Mouse (Mus musculus) mesoderm, embryonic 11.5 days (tissue): ENCODE results near the gene Ggt1.

Experiments
- DNase-seq: peaks from one replicate; pipeline ENCODE4 v3.0.0-alpha.2; 2012; ENCODE audit warnings: low read depth, low spot score

Gene Ggt1

DNA sequence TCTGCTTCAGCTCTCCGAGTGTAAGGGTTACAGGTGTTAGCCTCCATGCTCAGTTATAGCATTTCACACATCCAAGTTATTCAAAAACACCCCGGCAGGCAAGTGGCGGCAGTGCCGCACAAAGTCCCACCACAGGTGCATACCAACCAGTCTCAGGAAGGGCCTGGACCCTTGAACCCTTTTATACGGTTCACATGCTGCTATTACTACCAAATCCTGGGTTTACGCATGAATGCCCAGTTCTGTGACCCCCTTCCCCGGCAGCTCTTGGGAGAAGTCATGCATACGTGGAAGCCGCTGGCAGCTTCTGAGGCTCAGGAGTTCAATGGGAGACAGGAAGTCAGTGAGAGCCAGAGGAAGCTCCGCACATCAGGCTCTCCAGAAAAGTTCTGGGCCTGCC, 11.8 kb downstream of the Ggt1 start:
- DNase-seq: no peak

DNA sequence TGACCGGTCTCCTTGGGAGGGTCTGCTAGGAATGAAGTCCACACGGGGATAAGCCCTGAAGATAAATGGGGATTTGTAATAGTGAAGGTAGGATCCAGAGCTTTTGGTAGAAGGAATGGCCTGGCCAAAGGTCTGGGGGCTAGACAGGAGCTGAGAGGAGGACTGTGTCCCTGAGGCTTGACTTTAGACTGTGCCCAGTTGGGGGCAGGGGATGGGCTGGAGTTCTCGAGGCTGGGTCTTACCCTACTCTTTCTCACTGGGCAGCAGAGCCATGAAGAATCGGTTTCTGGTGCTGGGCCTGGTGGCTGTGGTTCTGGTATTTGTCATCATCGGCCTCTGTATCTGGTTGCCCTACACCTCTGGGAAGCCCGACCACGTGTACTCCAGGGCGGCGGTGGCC, 12.6 kb downstream of the Ggt1 start:
- DNase-seq: no peak

DNA sequence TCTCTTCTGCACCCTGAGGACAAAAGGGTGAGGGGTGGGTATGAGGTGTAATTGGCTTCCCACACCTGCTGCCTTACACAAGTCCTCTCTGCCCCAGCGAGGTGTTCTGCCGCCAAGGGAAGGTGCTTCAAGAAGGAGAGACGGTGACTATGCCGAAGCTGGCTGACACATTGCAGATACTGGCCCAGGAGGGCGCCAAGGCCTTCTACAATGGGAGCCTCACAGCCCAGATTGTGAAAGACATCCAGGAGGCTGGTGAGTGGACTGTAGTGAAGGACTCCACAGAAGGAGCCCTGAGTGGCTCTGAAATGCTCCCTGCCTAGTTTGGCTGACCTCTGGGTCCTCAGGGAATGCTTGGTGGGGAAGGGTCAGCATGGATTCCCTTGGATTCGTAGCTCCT, 17.7 kb downstream of the Ggt1 start:
- no peak for DNase-seq

DNA sequence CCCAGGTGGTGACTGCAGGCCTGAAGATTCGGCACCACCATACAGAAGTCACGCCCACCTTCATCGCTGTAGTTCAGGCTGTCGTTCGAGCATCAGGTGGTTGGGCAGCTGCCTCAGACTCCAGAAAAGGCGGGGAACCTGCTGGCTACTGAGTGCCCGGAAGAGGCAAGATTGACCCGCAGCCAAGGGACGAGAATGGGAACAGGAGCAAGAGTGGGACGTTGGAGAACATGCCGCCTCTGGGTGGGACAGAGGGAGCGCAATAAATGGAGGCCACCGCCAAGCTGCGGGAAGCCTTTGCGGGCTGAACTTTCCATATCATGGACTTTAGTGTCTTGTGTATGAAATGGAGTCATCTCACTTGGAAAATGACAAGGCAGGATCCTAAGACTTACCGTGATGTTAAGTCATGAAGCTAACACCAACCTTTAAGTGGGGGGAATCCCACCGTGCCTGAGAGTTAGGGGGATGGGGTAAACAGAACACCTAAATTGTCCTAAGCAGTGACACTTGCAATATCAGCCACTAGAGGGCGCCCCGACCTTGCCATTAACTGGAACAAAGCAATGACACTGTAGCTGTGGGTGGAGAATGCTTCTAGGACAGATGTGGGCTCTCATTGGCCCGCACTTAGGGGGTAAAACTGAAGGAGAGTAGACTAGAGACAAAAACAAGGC, 24.6 kb downstream of the Ggt1 start:
- peak; percentile 90 for DNase-seq

DNA sequence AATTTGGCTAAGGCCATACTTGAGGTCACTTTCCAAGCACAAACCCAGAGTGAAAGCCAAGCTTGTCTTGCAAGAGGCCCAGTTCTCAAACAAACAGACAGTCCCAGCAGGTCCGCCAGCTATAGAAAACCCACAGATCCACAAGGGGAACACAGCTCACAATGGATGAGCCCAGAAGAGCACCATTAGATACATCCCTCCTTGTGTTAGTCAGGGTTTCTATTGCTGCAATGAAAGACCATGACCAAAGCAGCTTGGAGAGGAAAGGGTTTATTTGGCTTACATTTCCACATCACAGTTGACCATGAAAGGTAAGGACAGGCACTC, 25.1 kb downstream of the Ggt1 start:
- no peak for DNase-seq

DNA sequence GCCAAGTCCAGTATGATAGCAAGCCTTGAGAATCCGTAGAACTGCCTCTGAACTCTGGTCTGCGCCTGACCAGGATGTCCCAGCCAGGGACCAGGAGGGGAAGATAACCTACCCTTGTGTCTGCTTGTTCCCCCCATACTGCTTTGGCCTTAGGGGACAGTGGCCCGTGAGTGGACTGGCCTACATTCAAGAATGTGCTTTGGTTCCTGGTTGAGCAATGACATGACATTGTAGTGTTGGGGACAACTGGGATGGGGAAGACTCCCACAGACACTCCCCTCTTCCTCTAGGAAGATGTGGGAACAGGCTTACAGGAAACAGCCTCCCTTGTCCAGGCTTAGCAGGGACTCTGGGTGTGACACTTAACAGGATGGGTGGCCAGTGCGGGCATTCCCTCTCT, 26.4 kb downstream of the Ggt1 start:
- DNase-seq: no peak

DNA sequence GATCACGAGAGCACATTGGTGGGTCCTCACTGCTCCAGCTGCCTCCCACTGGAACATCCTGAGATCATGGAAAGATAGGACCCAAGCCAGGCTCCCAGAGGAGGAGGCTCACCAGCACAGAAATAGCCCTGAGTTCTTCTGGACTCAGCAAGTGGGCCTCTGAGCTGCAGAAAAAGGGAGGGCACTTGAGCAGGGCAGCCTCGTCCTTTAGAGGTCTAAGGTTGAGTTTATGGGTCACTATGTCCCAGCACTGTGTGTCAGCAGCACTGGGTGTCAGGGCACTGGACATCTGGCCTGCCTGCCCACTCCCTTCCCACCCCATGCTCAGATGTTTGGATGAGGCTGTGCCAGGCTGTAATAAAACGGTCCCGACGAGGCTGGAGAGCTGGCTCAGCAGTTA, 26.9 kb downstream of the Ggt1 start:
- DNase-seq: no peak

DNA sequence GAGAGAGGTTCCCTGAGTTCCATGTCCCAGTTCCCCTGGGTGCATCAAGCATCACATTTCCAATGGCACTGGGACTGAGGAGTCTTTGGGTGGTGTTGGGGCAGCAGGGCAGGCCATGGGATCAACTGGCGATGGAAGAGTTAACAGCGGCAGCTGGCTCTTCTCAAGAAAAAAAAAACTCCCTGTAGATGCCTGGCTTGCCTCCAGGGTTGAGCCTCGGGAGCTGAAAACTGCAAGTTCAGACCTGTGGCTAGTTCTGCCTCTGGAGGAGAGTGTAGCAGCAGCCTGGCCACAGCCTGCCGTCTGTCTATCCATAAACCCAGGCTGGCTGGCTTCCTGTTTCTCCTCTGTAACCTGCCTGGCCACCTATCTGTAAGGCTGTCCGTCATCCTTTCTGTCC, 27.7 kb downstream of the Ggt1 start, which contains the start of gene Ggt5:
Gene Ggt5, plus strand, starts transcription at position 212 of the 400 bp plus-strand sequence.
- DNase-seq: peak; percentile 36

DNA sequence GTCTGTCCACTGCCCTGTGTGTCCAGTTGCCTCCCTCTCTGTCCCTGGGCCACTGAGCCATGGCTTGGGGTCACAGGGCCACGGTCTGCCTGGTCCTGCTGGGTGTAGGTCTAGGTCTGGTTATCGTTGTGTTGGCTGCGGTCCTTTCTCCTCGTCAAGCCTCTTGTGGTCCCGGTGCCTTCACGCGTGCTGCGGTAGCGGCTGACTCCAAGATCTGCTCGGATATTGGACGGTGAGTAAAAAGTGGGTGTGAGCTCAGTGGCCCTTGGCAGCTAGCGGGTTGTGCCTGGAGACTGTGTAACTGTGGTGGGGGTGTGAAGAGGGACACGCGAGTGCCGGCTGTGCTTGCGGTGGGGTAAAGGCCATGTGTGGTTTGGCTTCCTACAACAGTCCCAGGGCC, 28.2 kb downstream of the Ggt1 start:
- DNase-seq: no peak

DNA sequence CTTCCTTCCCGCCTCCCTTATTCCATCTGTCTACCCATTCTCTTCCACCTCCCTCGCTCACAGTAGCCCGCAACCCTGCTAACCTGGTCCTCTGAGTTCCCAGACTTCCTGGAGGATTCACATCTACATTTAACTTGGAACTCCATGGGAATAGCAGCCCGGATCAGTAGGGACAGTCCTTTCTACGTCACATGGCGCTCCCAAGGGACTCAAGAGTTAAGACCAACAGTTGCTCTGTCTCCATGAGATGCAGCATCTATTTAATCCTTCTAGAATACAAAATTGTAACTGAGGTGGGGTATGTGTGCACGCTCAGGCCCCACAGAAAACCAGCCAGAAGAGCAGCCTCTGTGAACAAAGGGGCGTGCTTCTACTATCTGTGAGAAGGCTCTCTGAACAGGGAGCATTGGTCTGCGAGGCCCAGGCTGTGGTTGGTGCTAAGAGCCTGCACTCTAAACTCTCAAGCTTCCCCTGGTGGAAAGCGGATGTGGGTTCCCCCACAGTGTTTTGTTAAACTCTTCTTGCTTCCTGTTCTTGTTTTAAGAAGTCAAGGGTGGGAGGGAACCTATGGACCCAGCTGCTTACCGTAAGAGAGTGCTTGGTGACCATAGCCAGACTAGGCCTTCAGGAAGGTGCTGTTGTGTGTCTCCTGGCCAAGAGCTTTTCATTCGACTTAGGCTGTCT, 29.9 kb downstream of the Ggt1 start:
- no peak for DNase-seq

DNA sequence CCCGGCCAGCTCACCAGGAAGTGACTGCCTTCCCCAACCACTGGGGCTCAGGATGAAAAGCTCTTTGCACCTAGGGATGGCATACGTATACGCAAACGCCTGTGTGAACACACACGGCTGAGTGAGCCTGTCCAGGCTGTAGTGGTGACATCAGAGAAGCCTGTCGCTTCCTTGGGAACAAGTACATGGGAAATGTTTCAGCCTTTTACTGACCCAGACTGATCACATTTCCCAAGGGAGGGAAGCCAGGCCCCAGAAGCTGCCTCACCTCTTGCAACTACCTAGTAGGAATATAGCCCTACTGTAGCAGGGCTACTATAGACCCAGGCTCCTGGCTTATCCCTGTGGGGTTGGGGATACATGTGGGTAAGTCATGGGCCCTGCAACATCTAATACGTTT, 31.2 kb downstream of the Ggt1 start:
- DNase-seq: no peak

DNA sequence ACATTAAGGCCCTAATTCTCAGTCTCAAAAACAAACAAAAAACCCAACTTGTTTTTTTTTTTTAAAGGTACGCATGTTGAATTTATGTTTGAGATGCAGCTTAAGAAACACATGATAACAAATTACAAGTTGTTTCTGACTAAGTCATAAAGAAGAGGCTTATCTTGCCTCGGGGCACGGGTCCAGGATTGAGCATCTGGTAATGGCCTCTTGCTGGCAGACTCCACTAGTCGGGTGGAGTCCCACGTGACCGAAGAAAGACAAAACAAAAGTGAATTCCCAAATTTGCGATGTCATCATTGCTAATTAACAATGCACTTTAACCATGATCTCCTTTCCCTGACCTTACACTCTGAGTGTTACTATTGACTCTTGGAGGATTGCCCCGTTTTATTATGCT, 34.6 kb downstream of the Ggt1 start:
- DNase-seq: no peak

DNA sequence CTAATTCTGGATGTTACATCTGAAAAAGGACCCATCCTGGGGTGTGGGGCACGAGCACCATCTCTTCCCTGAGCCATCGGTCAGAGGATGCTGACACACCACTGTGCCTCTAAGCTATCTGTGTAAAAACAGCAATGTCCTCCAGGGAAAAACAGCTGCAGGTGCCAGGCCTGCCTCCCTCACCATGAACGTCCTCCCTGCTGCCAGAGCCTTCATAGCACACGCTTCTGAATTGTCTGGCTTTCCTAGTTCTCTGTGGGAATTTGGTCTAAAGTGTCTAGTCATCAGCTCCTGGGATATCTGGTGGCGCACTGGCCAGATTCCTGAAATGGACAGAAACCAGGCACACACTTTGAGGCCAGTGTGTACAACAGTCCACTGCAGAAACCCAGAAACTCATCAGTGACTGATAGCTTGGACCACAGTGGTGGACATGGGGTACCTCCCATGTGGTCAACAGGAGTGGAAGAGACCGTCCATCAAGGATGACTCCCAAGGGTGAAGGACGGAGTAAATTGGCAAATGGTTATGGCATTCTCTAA, 38.9 kb downstream of the Ggt1 start:
- no peak for DNase-seq

DNA sequence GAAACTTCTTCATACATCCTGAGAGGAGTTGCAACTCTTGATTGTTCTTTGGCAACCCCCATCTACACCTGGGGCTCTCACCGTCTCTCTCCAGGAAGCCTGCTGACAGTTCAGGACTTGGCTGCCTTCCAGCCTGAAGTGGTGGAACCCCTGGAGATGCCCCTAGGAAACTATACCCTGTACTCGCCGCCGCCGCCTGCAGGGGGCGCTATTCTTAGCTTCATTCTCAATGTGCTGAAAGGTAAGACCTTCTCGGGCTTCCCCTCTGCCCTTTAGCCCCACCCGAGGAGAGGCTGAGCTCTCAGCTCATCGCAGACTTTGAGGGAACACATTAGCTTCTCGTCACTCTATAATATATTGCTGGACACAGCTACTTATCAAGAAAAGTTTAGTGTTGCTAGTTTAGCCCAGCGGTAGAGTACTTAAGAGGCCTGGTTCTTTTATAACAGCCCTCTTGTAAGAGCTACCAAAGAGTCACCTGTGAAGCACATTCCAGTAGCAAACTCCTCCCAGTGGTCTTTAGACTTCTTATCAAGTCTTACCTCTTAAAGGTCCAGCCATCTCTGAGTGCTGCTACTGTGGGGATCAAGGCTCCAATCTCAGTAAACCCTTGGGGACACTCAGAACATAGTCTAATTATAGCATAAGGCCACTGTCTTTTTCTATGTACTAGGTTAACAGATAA, 43.9 kb downstream of the Ggt1 start:
- no peak for DNase-seq

DNA sequence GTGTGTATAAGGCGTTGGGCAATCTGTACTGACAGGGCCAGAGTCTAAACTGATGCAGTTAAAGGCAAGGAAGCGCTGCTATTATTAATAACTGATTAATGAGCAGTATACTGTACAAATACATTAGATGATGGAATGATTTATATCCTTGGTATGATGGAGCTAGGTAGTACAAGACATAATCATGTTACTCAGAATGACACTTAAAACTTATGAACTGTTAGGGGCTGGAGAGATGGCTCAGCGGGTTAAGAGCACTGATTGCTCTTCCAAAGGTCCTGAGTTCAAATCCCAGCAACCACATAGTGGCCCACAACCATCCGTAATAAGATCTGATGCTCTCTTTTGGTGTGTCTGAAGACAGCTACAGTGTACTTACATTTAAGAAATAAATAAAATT, 45.8 kb downstream of the Ggt1 start:
- no peak for DNase-seq

DNA sequence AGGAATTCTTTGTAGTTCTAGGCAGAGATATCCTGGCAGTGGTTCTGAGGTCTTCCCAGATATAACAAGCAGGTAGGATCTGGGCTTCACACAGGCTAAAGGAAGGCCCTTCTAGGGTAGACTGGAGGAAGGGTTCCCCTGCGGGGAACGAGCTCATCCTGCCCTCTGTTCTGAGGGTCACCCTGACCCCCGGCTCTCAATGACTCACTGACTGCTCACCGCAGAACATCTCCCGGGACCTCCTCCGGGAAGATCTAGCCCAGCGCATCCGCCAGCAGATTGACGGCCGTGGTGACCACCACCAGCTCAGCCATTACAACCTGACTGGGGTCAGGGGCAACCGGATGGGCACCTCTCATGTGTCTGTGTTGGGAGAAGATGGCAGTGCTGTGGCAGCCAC, 47.6 kb downstream of the Ggt1 start:
- DNase-seq: no peak

DNA sequence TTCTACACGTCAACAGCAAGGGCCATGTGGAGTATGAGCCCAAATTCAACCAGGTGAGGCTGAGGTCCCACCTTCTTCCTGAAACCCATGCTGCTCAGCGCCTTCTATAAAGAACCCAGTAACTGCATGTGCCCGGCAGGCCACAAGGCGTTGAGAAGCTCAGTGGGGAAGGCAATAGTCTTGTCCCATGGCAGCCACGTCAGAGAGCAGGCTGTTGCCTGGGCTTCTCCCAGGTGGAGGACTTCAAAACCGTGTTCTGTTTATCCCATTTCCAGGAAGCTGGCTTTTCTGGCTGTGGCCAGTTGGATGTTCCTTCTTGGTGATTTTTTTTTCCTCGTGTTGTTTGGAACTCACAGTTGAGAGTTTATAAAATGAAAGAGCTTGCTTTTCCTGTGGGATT, 49.1 kb downstream of the Ggt1 start:
- no peak for DNase-seq

DNA sequence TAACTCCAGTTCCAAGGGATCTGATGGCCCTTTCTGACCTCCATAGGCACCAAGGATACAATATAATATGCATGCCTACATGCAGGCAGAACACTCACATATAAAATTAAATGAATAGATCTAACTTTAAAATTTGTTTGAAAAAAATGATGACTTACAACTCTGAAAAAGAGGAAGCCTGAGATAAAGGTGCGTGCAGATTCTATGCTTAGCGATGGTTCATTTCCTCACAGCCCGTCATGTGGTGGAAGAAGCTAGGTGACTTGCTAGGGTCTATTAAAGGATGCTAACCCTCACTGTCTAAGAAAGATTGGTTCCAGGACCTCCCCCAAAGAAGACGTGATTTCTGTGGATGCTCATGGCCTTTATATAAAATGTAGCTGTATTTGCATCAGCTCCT, 54.6 kb downstream of the Ggt1 start:
- DNase-seq: no peak

DNA sequence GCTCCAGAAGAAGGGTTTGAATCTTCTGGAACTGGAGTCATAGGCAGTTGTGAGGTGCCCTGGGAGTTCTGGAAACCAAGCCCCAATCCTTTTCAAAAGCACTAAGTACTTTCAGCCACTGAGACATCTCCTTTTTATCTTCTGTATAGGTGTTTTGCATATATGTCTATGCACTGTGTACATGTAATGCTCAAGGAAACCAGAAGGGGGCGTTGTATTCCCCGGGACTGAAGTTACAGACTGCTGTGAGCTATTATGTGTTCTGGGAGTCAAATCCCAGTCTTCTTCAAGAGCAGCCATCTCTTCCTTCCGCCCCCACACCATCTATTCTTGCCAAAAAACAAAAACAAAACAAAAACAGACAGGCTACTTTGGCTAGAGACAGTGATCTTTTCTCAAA, 59.4 kb downstream of the Ggt1 start:
- no peak for DNase-seq

DNA sequence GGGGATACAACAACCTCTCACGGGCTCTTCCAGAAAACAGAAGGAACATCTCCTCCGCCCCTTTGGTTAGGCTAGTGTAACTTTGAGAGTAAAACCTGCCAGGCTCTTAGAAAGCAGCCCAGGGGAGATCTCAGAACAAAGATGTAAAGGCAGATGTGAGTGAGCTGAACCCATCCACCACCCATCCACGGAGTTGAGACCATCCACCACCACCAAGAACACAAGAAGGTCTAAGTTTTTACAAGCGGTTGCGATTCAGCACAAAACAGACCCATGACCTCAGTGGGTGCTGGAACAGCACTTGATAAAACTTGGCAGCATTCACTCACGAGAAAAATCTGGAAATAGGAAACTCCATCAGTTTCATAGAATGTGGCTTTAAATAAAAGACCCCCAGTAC, 64.5 kb downstream of the Ggt1 start:
- DNase-seq: no peak

DNA sequence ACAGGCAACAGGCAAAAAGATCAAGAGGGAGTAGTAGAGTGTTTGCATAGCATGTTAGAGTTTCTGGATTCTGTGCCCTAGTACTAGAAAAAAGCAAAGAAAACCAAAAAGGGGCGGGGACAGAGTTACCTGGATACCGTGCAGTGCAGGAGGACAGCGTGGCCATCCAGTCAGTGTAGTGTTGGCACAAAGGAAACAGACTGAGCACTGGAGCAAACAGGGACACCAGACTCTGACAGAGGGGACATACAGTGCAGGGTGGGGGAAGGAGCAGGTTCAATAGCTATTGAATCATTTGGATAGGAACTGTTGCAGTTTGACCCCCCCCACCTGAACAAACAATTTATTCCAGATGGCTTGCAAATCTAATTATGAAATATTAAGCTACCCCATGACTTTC, 65.6 kb downstream of the Ggt1 start:
- DNase-seq: no peak

DNA sequence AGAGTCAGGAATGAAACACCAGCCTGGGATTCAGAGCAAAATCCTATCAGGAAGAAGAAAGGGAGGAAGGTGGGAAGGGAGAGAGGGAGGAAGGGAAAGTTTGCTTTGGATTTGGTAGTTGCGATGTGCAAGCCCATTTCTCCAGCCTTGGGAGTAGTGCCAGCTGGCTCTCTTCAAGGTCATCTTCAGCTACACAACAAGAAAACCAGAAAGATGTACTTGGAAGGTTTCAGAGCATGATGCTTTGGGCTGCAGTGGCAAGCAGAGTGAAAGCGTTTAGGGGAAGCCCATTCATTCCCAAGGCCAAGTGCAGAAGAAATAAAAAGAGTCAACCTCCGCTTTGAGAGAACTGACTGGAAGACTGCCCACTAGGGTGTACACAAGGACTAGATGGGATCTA, 66.1 kb downstream of the Ggt1 start:
- no peak for DNase-seq

DNA sequence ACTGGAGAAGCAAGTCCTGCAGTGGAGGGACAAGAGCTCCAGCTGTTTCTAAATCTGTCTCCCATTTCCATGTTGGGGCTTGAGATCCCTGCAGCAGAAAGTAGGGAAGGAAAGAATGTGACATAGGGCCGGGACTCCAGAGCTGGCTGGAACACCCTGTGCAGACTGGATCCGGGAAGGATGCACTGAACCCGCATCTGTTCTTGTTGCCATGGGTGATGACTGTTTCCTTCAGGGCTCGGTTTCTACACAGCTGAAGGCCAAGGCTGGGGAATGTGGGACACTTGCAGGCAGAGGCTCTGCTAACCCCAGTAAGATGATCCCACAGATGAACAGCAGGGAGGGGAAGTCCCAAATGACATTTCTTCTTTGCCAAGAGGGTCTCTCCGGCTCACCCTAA, 71.2 kb downstream of the Ggt1 start:
- peak; percentile 21 for DNase-seq
